Mouse (Mus musculus) skeletal muscle tissue, postnatal 0 days (tissue): Measurements from ENCODE around the gene Pygo2. TPM values are rescaled to one million over a fixed set of nuclear protein-coding genes. Genes with fewer than 3 reads are reported as not detected.

Experiments
- polyA plus RNA-seq: library from polyadenylated mRNA; unstranded; fragments of >200 nt; fragmentation: Nextera tagmentation; extraction: Ambion mirVana; gene quantifications from 2 replicates; pipeline ENCODE4 v1.2.1, GENCODE M21; 2015

Pygo2 gene
- 15.7 and 18.4 TPM in 2 replicates for polyA plus RNA-seq

DNA sequence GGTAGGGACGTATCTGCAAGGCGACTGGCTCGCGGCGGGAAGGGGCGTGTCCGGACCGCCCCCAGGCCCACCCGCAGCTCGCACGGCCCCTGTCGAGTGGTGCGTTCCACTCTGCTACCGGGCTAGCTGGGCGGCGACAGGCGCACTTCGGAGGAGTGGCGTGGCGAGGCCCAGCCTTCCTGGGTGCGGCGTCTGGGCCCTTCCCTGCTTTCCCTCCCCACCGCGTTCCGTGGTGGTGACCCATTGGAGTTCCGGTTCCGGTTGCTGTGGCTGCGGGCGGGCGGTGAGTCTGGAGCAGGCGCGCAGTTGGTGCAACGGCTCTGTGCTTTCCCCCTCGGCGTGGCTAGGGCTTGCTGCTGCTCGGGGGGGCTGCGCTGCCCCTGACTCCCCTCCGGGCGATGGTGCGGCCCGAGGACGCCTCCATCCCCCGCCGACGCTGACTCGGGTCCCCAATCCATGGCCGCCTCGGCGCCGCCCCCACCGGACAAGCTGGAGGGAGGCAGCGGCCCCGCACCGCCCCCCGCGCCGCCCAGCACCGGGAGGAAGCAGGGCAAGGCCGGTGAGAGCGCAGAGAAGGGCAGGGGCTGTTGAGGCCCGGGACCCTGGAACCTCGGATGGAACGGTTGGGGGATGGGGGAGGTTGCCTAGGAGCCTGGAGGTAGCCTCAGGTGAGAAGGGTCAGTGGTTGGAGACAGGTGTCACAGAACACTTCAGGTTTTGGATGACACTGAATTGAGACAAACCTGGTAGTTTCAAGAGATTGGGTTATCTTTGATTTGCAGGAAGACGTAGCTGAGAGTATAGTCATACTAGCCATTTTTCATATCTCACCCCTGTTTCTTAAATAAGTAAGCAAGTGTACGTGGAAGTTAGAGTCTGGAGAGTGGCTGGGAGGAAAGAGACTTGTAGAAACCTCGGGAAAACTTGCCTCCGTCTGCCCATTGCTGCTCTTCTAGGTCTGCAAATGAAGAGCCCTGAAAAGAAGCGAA lies at the start of gene Pygo2:
TSS of gene Pygo2 (plus strand) at position 44 of the 989 bp plus-strand sequence.

DNA sequence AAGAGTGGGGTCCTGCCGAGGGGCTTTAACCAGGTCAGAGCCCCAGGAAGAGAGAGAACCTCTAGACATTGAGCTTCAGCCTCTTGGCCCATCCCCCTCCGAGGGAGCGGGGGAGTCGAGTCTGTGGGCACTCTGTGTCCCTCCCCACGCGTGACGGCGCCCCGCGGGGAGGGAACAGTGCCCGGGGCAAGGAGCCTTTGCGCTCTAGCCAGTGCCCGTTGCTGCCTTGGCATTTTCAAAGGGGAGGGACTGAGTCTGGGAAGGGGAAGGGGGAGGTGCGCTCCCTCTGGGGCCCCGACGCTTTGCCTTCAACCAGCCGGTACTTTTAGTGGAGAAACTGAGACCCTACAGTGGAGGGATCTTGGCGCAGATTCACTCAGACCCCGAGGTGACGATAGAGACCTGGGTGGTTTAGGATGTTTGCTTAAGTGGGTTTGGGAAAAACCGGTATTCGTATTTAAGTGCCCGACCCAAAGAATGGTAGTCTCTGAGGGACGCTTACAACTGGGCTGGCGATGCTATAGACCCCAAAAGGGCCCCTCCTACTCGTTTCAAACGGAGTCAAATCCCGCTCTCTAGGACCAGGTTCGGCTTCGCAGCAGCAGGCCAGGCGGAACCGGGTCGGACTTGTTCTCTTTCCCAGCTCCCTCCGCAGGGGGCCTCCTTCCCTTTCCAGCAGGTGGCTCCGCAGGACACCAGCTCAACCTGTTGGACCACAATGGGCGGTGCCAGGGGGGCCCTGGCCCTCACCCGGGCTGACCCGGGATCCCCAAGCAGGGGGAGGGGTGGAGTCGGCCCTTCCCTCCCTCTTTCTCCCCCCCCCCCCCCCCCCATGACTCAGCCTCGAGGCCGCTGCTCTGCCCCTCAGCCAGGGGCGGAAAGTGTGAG lies 35.8 kb upstream of the Pygo2 start, which contains the start of gene Zbtb7b:
TSS of gene Zbtb7b (minus strand) at position 771 of the 888 bp plus-strand sequence.

DNA sequence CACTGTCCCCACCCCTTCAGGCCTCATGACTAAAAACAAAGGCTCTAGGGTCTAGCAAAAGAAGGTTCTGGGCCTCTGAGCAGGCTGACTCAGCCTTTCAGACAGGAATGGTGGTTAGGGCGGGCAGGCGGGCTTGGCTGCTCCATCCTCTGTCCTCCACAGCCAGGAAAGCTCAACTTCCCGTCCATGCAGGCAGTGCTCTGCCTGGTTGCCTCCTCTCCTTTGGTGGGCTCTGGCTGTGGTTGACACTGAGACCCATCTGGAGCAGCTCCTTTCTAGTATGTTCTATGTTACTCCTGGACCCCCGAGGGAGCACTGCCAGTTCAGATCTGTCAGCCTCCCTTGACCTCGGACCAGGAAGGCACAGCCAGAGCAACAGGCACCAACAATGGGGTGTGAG lies 27.3 kb upstream of the Pygo2 start, which contains the start of gene Lenep:
TSS of gene Lenep (minus strand) at position 101 of the 400 bp plus-strand sequence.

DNA sequence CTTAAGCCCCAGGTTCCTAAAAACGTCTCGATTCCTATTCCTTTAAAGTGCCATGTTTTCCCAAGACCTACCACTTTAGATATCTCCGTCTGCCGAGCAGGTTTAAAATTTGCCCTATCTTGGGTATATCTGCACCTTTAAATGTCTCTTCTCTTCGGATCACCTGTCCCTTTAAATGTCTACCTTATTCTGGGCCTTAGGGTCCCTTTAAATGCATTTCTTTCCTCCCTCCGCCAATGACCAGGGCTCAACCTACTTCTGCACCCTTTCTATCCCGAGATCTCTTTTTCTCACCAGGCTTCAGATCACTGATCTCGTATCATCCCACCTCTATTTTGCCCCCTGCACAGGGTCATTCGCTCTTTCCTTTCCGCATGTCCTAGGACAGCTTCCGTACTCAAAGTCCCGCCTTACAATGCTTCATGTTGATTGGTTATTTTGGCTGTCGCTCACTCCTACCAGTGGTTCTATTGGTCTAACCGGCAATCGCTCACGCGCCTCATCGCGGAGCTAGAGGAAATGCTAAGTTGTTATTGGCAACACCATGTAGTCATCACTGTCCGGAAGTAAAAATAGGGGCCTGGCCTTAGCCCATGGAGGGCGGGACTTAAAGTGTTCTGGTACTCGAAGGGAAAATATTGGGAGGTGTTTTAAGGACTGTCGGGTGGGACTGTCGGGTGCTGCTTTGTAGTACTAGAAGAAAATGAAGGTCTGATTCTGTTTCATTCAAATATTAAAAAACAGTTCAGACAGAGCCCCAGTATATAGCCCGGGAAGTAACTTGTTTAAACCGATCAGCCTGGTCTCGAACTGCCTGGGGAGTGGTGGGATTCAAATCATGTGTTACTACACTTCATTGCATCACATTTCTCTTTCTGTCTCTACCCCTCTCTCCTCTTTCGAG lies 18.3 kb upstream of the Pygo2 start, which contains the start of gene Flad1:
TSS of gene Flad1 (minus strand) at position 381 of the 904 bp plus-strand sequence.

DNA sequence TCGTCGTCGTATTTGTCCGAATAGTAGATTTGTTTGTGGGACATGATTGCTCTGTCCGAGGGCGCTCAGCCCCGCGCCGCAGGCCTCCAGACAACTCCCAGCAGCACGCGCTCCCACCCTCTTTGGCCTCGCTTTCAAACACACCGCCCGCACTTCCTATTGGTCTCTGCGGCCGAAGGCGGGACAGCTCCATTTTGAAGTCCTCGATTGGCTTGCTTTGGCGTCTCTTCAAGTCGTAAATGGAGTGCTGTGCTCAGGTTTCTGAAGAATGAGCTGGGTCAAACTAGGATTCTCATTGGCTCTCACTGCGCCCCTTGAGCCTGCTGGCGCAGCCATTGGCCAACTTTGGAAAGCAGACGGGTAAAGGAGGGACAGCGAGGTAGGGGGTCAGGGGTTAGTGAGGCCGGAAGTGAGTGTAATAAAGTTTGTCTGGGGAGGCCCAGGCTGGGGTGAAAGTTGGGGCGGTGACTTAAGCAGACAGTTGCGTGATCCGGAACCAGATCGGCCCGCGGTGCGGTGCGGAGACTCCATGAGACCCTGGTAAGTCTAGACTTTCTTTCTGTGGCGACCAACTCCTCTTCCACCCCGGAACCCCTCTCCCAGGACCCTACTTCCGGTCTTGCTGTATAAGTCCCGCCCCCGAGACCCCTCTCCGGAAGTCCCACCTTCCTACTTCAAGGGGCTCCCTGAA lies 11.7 kb upstream of the Pygo2 start, which contains the start of the genes Cks1b and Shc1:
TSS of gene Cks1b (minus strand) at position 214 of the 691 bp plus-strand sequence.
TSS of gene Shc1 (plus strand) at position 274 of the 691 bp plus-strand sequence.

DNA sequence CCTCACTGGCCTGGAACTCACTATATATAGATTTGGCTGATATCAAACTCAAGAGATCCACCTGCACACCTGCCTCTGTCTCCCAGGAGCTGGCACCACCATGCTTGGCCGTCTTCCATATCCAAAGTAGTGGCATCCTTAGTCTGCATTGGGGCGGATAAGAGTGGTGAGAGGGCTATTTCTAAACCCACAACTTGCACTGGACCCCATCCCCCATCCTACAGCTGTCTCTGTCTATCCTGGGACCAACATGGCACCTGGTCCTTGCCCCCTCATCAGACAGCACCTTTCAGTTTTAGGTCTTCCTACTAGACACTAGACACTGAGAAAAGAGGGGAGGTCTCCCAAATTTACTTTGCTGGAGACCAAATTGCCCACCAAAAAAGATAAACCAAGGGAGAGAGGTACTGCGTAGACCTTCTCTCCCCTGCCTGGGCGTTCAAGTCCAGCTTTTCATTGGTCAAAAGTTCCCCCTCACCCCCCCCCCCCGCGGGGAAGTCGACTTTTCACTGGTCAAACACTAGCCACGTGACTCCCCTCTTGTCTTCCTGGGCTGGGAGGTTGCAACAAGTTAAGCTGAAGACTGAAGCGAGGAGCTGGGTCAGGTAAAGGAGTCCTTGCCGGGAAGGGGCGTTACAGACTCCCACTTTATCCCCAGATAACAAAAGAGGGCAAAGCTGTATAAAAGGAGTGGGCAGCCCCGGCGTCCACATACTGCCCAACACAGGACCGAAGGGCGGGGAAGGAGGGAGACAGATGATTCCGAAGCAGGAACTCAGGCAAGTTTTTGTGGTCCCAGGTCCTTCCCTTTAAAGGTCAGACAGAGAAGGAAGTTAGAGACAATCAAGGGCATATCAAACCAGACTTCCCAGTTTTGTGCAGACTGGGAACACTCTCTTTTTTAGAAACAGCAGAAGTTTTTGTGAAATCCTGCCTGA lies 6.4 kb downstream of the Pygo2 start, which contains the start of gene Pbxip1:
TSS of gene Pbxip1 (plus strand) at position 531 of the 938 bp plus-strand sequence.

DNA sequence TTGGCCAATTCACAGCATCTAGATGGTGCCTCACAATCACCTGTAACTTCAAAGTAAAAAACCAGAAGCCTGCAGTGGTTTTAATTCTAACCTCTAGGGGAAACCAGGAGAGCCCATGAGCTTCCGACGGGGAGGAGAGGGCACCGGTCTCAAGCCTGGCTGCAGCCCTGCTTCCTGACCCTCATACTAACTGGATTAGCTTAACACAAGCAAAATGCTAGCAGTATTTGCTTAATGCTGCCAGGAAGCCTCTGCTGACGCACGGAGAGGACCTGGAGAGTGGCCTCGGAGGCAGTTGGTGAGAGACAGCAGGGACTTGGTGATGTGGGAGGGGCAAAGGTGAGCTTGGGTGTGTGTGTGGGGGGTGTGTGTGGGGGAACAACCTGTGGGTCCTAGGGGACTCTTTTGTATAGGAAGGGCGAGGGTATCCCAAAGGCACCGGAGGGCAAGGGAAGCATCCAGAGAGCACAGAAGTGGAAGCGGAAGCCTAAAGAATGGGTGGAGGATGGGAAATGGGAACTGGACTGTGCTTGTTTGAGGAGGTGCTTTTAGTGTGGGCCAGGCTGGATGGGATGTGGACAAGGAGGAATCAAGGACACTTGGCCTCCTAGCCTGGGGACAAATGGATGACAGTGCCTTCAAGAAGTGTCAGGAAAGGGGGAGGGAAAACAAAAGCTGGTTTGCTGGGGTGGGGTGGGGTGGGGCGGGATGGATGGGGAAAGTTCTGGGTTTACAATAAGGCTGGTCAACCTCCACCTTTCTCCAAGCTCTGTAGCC lies 24.6 kb downstream of the Pygo2 start, which contains the start of gene Pmvk:
TSS of gene Pmvk (plus strand) at position 141 of the 777 bp plus-strand sequence.

Other genes with a start within 250 kb of the Pygo2 start
- gene Fam189b, start 247.1 kb upstream of the Pygo2 start, polyA plus RNA-seq, result 11.7 and 11.8 TPM in 2 replicates
- 25.1 and 27.4 TPM in 2 replicates for gene Gba, start 227.3 kb upstream of the Pygo2 start, polyA plus RNA-seq
- 61.7 and 72.4 TPM in 2 replicates for gene Thbs3, start 215.0 kb upstream of the Pygo2 start, polyA plus RNA-seq
- gene Mtx1, start 203.1 kb upstream of the Pygo2 start, polyA plus RNA-seq, result 116 and 132 TPM in 2 replicates
- 0.44 and 0.60 TPM in 2 replicates for gene Muc1, start 201.2 kb upstream of the Pygo2 start, polyA plus RNA-seq
- 194 and 215 TPM in 2 replicates for gene Krtcap2, start 184.2 kb upstream of the Pygo2 start, polyA plus RNA-seq
- gene Trim46, start 183.9 kb upstream of the Pygo2 start, polyA plus RNA-seq, result 0.13 and 0.15 TPM in 2 replicates
- 89.6 and 97.0 TPM in 2 replicates for gene Dpm3, start 170.9 kb upstream of the Pygo2 start, polyA plus RNA-seq
- 53.2 and 56.2 TPM in 2 replicates for gene Slc50a1, start 159.6 kb upstream of the Pygo2 start, polyA plus RNA-seq
- 21.7 and 22.7 TPM in 2 replicates for gene Efna1, start 149.1 kb upstream of the Pygo2 start, polyA plus RNA-seq
- 0.10 and 1.9 TPM in 2 replicates for gene Efna3, start 107.2 kb upstream of the Pygo2 start, polyA plus RNA-seq
- 2.1 and 2.3 TPM in 2 replicates for gene Efna4, start 92.2 kb upstream of the Pygo2 start, polyA plus RNA-seq
- 37.4 and 49.7 TPM in 2 replicates for gene Adam15, start 80.2 kb upstream of the Pygo2 start, polyA plus RNA-seq
- gene Dcst2, start 68.2 kb upstream of the Pygo2 start, polyA plus RNA-seq, result 0.34 TPM in 1 of 2 replicates, not detected in the other
- 0.08 TPM in 1 of 2 replicates, not detected in the other for gene Dcst1, start 65.0 kb upstream of the Pygo2 start, polyA plus RNA-seq
- 2.1 and 3.7 TPM in 2 replicates for gene Zbtb7b, start 35.4 kb upstream of the Pygo2 start, polyA plus RNA-seq
- gene Lenep, start 27.4 kb upstream of the Pygo2 start, polyA plus RNA-seq, result not detected in 2 replicates
- 32.9 and 33.8 TPM in 2 replicates for gene Flad1, start 18.3 kb upstream of the Pygo2 start, polyA plus RNA-seq
- gene Cks1b, start 11.8 kb upstream of the Pygo2 start, polyA plus RNA-seq, result 101 and 113 TPM in 2 replicates
- 39.6 and 45.2 TPM in 2 replicates for gene Shc1, start 11.8 kb upstream of the Pygo2 start, polyA plus RNA-seq
- gene Pbxip1, start 6.5 kb downstream of the Pygo2 start, polyA plus RNA-seq, result 206 and 221 TPM in 2 replicates
- 26.7 and 33.5 TPM in 2 replicates for gene Pmvk, start 24.3 kb downstream of the Pygo2 start, polyA plus RNA-seq
- gene Kcnn3, start 90.0 kb downstream of the Pygo2 start, polyA plus RNA-seq, result 4.5 TPM in 2 replicates